Mouse (Mus musculus) liver, adult 2 months (tissue): ENCODE data around the gene Zfp263. TPM values are rescaled to one million over a fixed set of nuclear protein-coding genes. Genes with fewer than 3 reads are reported as not detected.

Source experiments
- DNase-seq: peaks from one replicate; pipeline ENCODE4 v3.0.0-alpha.2; 2011; ENCODE audit warnings: low read depth, low spot score; ENCODE audit errors: extremely low read depth
- H3K27ac ChIP-seq: fragments of 200-500 bp; replicated peaks from 2 replicates; pipeline ENCODE4 v1.5.1; 2012; ENCODE audit warnings: low read depth, mild to moderate bottlenecking, control low read depth, inconsistent platforms, low read length; ENCODE audit not compliant: insufficient read depth
- H3K27me3 ChIP-seq: fragments of 200-500 bp; 2 replicates; pipeline ENCODE4 v1.6.1; 2012; ENCODE audit warnings: mild to moderate bottlenecking, moderate library complexity, low read length, inconsistent platforms; ENCODE audit not compliant: control insufficient read depth, insufficient read depth
- H3K36me3 ChIP-seq: fragments of 200-500 bp; 2 replicates; pipeline ENCODE4 v1.6.1; 2012; ENCODE audit warnings: low read length, inconsistent platforms; ENCODE audit not compliant: control insufficient read depth, insufficient read depth
- H3K4me1 ChIP-seq: fragments of 200-500 bp; 2 replicates; pipeline ENCODE4 v1.6.1; 2011; ENCODE audit warnings: low read length; ENCODE audit not compliant: control insufficient read depth, insufficient read depth
- H3K4me3 ChIP-seq: fragments of 200-500 bp; 2 replicates; pipeline ENCODE4 v1.5.1; 2011; ENCODE audit warnings: low read depth, mild to moderate bottlenecking, control low read depth, low read length, moderate library complexity; ENCODE audit not compliant: insufficient read depth
- H3K79me2 ChIP-seq: fragments of 200-500 bp; 2 replicates; pipeline ENCODE4 v1.6.1; 2012; ENCODE audit warnings: inconsistent platforms, mild to moderate bottlenecking, low read length, moderate library complexity; ENCODE audit not compliant: control insufficient read depth, insufficient read depth
- H3K9ac ChIP-seq: fragments of 200-500 bp; 2 replicates; pipeline ENCODE4 v1.6.1; 2012; ENCODE audit warnings: low read depth, mild to moderate bottlenecking, control low read depth, inconsistent platforms, low read length
- CTCF ChIP-seq: fragments of 200-500 bp; IDR thresholded peaks from 2 replicates; pipeline ENCODE4 v1.5.1; 2011; ENCODE audit warnings: low read depth, low read length, control low read depth
- POLR2A ChIP-seq: fragments of 200-500 bp; IDR thresholded peaks from 2 replicates; pipeline ENCODE4 v1.6.1; 2011; ENCODE audit warnings: low read length, control low read depth; ENCODE audit not compliant: insufficient read depth; ENCODE audit errors: extremely low read depth
- polyA plus RNA-seq: library from polyadenylated mRNA; depleted of rRNA; stranded (reverse); fragments of >200 nt; gene quantifications from 2 replicates; pipeline ENCODE4 v1.2.3, GENCODE M21; 2012; rRNA removed
- total RNA-seq: library from RNA; depleted of rRNA; stranded (reverse); fragments of >200 nt; gene quantifications from 2 replicates; pipeline ENCODE4 v1.2.3, GENCODE M21; 2014; rRNA removed

Gene Zfp263
- total and polyA plus RNA-seq, 2 experiments = 4.1 to 9.0 TPM

- H3K36me3 ChIP-seq = no peaks in the 10 kb centered on the region
- H3K79me2 ChIP-seq = no peaks in the 10 kb centered on the region
- peak; percentile 66 for DNase-seq
- TF ChIP-seq POLR2A (no peak), CTCF (no peak)
- H3K9ac ChIP-seq = no peak overlapping the region
- peaks cover 3% of the 10 kb centered on the region; the same call in 1 of the 2 replicates for H3K4me1 ChIP-seq
- no peak overlapping the region for H3K27ac ChIP-seq
- no peaks in the 10 kb centered on the region for H3K27me3 ChIP-seq
- no peak overlapping the region for H3K4me3 ChIP-seq
Observed at GRCm38 (mm10) chr16:3788394-3788793, 44.5 kb downstream of the Zfp263 start.

Other genes starting within 250 kb of the Zfp263 start
- not detected in 2 replicates for gene Olfr161, start 153.1 kb upstream of the Zfp263 start, total RNA-seq
- gene Olfr161, start 153.1 kb upstream of the Zfp263 start, polyA plus RNA-seq = not detected in 2 replicates
- gene Mefv, start 26.0 kb upstream of the Zfp263 start, total RNA-seq = 0.20 and 0.46 TPM in 2 replicates
- 0.02 and 0.09 TPM in 2 replicates for gene Mefv, start 26.0 kb upstream of the Zfp263 start, polyA plus RNA-seq
- not detected in 2 replicates for gene Olfr15, start 86.8 kb downstream of the Zfp263 start, total RNA-seq
- gene Olfr15, start 86.8 kb downstream of the Zfp263 start, polyA plus RNA-seq = not detected in 2 replicates
- 1.3 and 1.5 TPM in 2 replicates for gene Zfp174, start 103.2 kb downstream of the Zfp263 start, total RNA-seq
- 0.71 and 0.73 TPM in 2 replicates for gene Zfp174, start 103.2 kb downstream of the Zfp263 start, polyA plus RNA-seq
- 32.0 and 43.4 TPM in 2 replicates for gene Naa60, start 128.3 kb downstream of the Zfp263 start, total RNA-seq
- 83.0 and 88.5 TPM in 2 replicates for gene Naa60, start 128.3 kb downstream of the Zfp263 start, polyA plus RNA-seq
- 8.5 and 10.1 TPM in 2 replicates for gene Zfp597, start 140.5 kb downstream of the Zfp263 start, total RNA-seq
- gene Zfp597, start 140.5 kb downstream of the Zfp263 start, polyA plus RNA-seq = 1.6 and 2.1 TPM in 2 replicates
- gene Gm20695, start 140.6 kb downstream of the Zfp263 start, total RNA-seq = 0.40 and 0.46 TPM in 2 replicates
- 0.13 and 0.19 TPM in 2 replicates for gene Gm20695, start 140.6 kb downstream of the Zfp263 start, polyA plus RNA-seq
- 0.40 and 0.46 TPM in 2 replicates for gene 1700037C18Rik, start 164.6 kb downstream of the Zfp263 start, total RNA-seq
- 1.4 and 1.5 TPM in 2 replicates for gene 1700037C18Rik, start 164.6 kb downstream of the Zfp263 start, polyA plus RNA-seq
- gene Cluap1, start 164.7 kb downstream of the Zfp263 start, total RNA-seq = 5.0 and 5.4 TPM in 2 replicates
- 2.5 and 2.7 TPM in 2 replicates for gene Cluap1, start 164.7 kb downstream of the Zfp263 start, polyA plus RNA-seq
- 0.18 and 0.20 TPM in 2 replicates for gene Nlrc3, start 232.5 kb downstream of the Zfp263 start, total RNA-seq
- 0.29 and 0.67 TPM in 2 replicates for gene Nlrc3, start 232.5 kb downstream of the Zfp263 start, polyA plus RNA-seq